Mouse (Mus musculus) testis, adult 2 months (tissue): ENCODE results near the gene Slc40a1. TPM values are rescaled to one million over a fixed set of nuclear protein-coding genes. Genes with fewer than 3 reads are reported as not detected.

Experiments used
- H3K27ac ChIP-seq: fragments of 200-500 bp; 2 replicates; pipeline ENCODE4 v1.5.1; 2012; ENCODE audit warnings: low read depth, low read length; ENCODE audit not compliant: control insufficient read depth, insufficient read depth
- H3K27me3 ChIP-seq: fragments of 200-500 bp; 2 replicates; pipeline ENCODE4 v1.6.1; 2012; ENCODE audit warnings: mild to moderate bottlenecking, low read length, moderate library complexity; ENCODE audit not compliant: control insufficient read depth, insufficient read depth
- H3K36me3 ChIP-seq: fragments of 200-500 bp; 2 replicates; pipeline ENCODE4 v1.6.1; 2012; ENCODE audit warnings: mild to moderate bottlenecking, low read length; ENCODE audit not compliant: control insufficient read depth, insufficient read depth
- H3K4me1 ChIP-seq: fragments of 200-500 bp; 2 replicates; pipeline ENCODE4 v1.6.1; 2012; ENCODE audit warnings: low read length; ENCODE audit not compliant: control insufficient read depth, insufficient read depth
- H3K4me3 ChIP-seq: fragments of 200-500 bp; 2 replicates; pipeline ENCODE4 v1.5.1; 2012; ENCODE audit warnings: low read depth, mild to moderate bottlenecking, low read length, moderate library complexity, mixed read lengths; ENCODE audit not compliant: control insufficient read depth
- CTCF ChIP-seq: fragments of 200-500 bp; IDR thresholded peaks from 2 replicates; pipeline ENCODE4 v1.5.1; 2012; ENCODE audit warnings: low read depth, mild to moderate bottlenecking, inconsistent platforms, low read length, moderate library complexity; ENCODE audit not compliant: control insufficient read depth, insufficient read depth, insufficient replicate concordance
- POLR2A ChIP-seq: fragments of 200-500 bp; IDR thresholded peaks from 2 replicates; pipeline ENCODE4 v1.6.1; 2012; ENCODE audit warnings: low read depth, mild to moderate bottlenecking, inconsistent platforms, low read length, moderate library complexity; ENCODE audit not compliant: control insufficient read depth
- polyA plus RNA-seq: library from polyadenylated mRNA; depleted of rRNA; stranded (reverse); fragments of >200 nt; gene quantifications from 2 replicates; pipeline ENCODE4 v1.2.3, GENCODE M21; 2012; rRNA removed

Gene Slc40a1
- polyA plus RNA-seq, 1 experiment: 0.84 TPM

DNA sequence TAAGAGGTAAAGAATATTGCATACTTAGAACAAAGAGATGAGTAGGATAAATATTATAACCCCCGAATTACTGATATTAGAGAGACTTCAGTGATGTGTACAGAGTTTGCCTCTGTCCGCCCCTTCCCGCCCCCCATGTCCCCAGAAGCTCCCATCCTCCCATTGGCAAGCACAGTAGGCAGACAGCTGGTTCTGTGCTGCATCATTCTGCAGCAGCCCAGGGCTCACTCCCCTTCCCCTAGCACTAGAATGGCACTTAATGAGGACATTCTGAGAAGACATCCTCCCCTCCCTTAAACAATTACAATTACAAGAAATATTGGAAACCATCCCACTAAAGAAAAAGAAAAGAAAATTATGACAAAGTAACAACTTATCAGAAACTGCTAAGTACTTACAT, 62.7 kb downstream of the Slc40a1 start:
- Histone ChIP-seq H3K27me3 (no peaks in the 10 kb centered on the region), H3K36me3 (no peaks in the 10 kb centered on the region), H3K4me3 (no peak overlapping the region), H3K4me1 (no peaks in the 10 kb centered on the region), H3K27ac (no peak overlapping the region)
- TF ChIP-seq POLR2A: no peak
- TF ChIP-seq CTCF: no peak

DNA sequence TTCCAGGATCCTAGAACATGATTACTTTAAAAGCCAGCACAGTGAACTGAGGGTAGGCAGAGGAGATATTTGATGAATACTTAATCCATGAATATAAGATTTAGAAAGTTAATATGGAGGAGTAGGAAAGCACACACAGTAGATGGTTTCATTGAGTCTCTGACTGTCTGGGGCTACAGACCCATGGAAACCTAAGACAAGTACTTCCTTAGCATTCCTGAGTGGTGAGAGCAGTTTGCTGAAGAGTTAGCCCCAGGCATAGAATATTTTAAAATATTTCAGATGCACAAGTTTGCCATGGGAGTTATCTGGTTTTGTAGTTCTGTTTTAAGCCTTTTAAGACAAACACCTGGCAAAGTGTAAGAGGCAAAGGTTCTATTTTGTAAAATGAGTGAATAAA, 65.2 kb downstream of the Slc40a1 start:
- H3K27me3 ChIP-seq: no peaks in the 10 kb centered on the region
- TF ChIP-seq CTCF (no peak), POLR2A (no peak)
- H3K4me1 ChIP-seq: no peaks in the 10 kb centered on the region
- H3K4me3 ChIP-seq: no peak overlapping the region
- no peaks in the 10 kb centered on the region for H3K36me3 ChIP-seq
- no peak overlapping the region for H3K27ac ChIP-seq

DNA sequence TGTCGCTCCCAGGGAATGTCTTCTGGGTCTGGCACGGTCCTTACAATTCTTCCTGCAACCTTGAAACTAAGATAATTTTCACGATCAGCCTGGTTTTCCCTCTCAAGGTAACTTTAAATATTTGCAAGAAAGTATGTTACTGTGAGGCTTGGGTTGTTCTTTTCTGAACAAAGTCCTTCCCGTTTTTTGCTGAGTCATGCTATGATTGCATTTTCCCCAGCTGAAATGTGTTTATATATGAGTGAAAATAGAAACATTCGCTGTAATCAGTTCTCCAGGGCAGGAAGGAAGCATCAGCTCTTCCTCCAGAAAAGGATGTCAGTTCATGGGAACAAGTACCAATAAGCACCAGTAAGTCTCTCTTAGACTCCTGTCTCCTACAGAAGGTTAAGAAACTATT, 66.0 kb downstream of the Slc40a1 start:
- Histone ChIP-seq H3K4me1 (no peaks in the 10 kb centered on the region), H3K36me3 (no peaks in the 10 kb centered on the region), H3K4me3 (no peak overlapping the region), H3K27me3 (no peaks in the 10 kb centered on the region), H3K27ac (no peak overlapping the region)
- no peak for TF ChIP-seq CTCF
- no peak for TF ChIP-seq POLR2A

Other genes starting within 250 kb of the Slc40a1 start
- gene Wdr75, start 131.4 kb downstream of the Slc40a1 start, polyA plus RNA-seq: 24.6 and 34.5 TPM in 2 replicates
- not detected in 2 replicates for gene Gm5269, start 36.2 kb downstream of the Slc40a1 start, polyA plus RNA-seq
- 39.4 and 40.0 TPM in 2 replicates for gene Dnah7b, start 139.8 kb upstream of the Slc40a1 start, polyA plus RNA-seq